Mouse (Mus musculus): ENCODE measurements around the gene Tspan14. TPM values are rescaled to one million over a fixed set of nuclear protein-coding genes. Genes with fewer than 3 reads are reported as not detected.
A peak's percentile ranks its signal among the peaks of the same experiment; 100 is the strongest.

The Tspan14 gene
- polyA plus RNA-seq, 1 experiment from 2014 or later = 43.4 TPM

DNA sequence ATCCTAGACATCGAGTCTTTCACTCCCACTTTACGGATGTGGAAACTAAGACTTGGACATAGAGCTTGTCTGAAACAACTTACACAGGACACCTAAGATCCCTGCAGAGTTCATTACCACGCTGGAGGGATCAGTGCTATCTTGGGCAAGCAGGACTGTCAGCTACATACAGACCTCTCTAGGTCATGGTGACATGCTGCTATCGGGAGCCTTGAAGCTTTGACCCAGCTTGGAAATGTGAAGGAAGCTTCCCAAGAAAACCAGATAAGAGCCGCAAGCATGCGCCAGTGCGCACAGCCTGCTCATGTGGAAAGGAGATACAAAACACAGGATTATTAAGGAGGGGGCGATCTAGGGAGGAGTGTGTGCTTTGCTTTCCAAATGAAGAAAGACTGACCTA lies 50.8 kb downstream of the Tspan14 start:
- Histone ChIP-seq H3K4me1 (ENCODE audit: control insufficient read depth in 2 of 2, insufficient read depth in 2 of 2, low read length in 2 of 2) (peaks cover 15 to 22% of the 10 kb centered on the region in 2 experiments), H3K9me3 (ENCODE audit: control insufficient read depth, low read length) (no peaks in the 10 kb centered on the region), H3K36me3 (ENCODE audit: control insufficient read depth, insufficient read depth, low read length) (peaks cover 36% of the 10 kb centered on the region), H3K4me2 (ENCODE audit: low read length) (no peak overlapping the region), H3K27ac (replicated peaks in 1 of 2; ENCODE audit: control insufficient read depth in 1 of 2, insufficient read depth in 1 of 2, low read depth in 2 of 2, low read length in 2 of 2) (no peak overlapping the region), H3K9ac (ENCODE audit: low read length) (no peak overlapping the region), H3K27me3 (ENCODE audit: control insufficient read depth, insufficient read depth, low read length) (no peaks in the 10 kb centered on the region), H3K4me3 (ENCODE audit: control insufficient read depth in 1 of 2, insufficient read depth in 1 of 2, low read depth in 1 of 2, low read length in 2 of 2) (no peak overlapping the region)
- no peak for ATAC-seq (ENCODE audit: insufficient number of reproducible peaks, insufficient read depth, low FRiP score, low read depth)
- WGBS = 46% methylated on average over 8 of the region's 8 CpGs

DNA sequence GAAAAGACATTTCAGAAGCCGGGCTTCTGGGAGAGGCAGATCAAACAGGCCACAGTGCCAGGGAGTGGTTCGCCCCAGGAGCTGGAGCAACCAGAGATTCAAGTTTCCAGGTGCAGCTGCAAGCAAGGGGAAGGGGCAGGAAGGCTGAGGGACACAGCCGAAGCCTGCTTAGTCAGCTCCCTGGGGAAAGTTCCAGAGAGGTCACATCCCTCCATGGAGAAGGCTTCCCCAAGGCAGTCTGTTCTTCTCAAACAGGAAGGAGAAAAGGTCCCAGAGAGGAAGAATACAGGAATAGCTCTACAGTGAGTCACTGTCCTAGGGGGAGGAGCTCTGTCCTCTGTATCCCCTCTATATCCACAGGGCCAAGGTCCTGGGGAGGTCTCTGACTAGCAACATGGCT lies 51.9 kb downstream of the Tspan14 start:
- 57% methylated on average over 3 of the region's 3 CpGs for WGBS
- no peaks in the 10 kb centered on the region for H3K27me3 ChIP-seq (ENCODE audit: control insufficient read depth, insufficient read depth, low read length)
- peak overlapping the region in 1 of 2 experiments; percentile 16; a peak in 1 of 4 replicates for H3K27ac ChIP-seq (replicated peaks in 1 of 2; ENCODE audit: control insufficient read depth in 1 of 2, insufficient read depth in 1 of 2, low read depth in 2 of 2, low read length in 2 of 2)
- H3K9me3 ChIP-seq (ENCODE audit: control insufficient read depth, low read length) = no peaks in the 10 kb centered on the region
- peaks cover 47% of the 10 kb centered on the region for H3K36me3 ChIP-seq (ENCODE audit: control insufficient read depth, insufficient read depth, low read length)
- H3K9ac ChIP-seq (ENCODE audit: low read length) = no peak overlapping the region
- ATAC-seq (ENCODE audit: insufficient number of reproducible peaks, insufficient read depth, low FRiP score, low read depth) = peak; percentile 68
- H3K4me3 ChIP-seq (ENCODE audit: control insufficient read depth in 1 of 2, insufficient read depth in 1 of 2, low read depth in 1 of 2, low read length in 2 of 2) = no peak overlapping the region
- peaks cover 15 to 22% of the 10 kb centered on the region in 2 experiments for H3K4me1 ChIP-seq (ENCODE audit: control insufficient read depth in 2 of 2, insufficient read depth in 2 of 2, low read length in 2 of 2)
- H3K4me2 ChIP-seq (ENCODE audit: low read length) = no peak overlapping the region

DNA sequence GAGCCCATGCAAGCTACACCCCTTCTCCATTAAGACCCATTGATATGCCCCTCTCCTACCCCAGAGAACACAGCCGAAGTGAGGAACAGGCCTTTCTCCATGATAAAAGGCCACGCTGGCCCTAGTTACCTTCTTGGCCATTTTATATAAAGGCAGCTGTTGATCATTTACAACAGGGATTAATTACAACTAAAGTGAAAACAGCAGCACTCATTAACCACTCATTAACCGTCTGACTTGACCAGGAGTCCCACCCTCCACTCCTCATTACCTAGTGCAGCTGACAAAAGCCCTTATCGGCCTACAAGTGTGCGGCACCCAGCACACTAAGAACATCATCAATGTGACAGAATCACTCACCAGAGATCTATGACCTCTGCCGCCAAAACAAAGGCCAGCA lies 52.9 kb downstream of the Tspan14 start:
- no peak for ATAC-seq (ENCODE audit: insufficient number of reproducible peaks, insufficient read depth, low FRiP score, low read depth)
- no peak overlapping the region for H3K4me2 ChIP-seq (ENCODE audit: low read length)
- H3K4me1 ChIP-seq (ENCODE audit: control insufficient read depth in 2 of 2, insufficient read depth in 2 of 2, low read length in 2 of 2) = peaks cover 15 to 18% of the 10 kb centered on the region in 2 experiments
- H3K4me3 ChIP-seq (ENCODE audit: control insufficient read depth in 1 of 2, insufficient read depth in 1 of 2, low read depth in 1 of 2, low read length in 2 of 2) = no peak overlapping the region
- 59% methylated on average over 6 of the region's 6 CpGs for WGBS
- no peaks in the 10 kb centered on the region for H3K9me3 ChIP-seq (ENCODE audit: control insufficient read depth, low read length)
- no peak overlapping the region for H3K9ac ChIP-seq (ENCODE audit: low read length)
- H3K27me3 ChIP-seq (ENCODE audit: control insufficient read depth, insufficient read depth, low read length) = no peaks in the 10 kb centered on the region
- no peak overlapping the region for H3K27ac ChIP-seq (replicated peaks in 1 of 2; ENCODE audit: control insufficient read depth in 1 of 2, insufficient read depth in 1 of 2, low read depth in 2 of 2, low read length in 2 of 2)
- peaks cover 57% of the 10 kb centered on the region for H3K36me3 ChIP-seq (ENCODE audit: control insufficient read depth, insufficient read depth, low read length)

DNA sequence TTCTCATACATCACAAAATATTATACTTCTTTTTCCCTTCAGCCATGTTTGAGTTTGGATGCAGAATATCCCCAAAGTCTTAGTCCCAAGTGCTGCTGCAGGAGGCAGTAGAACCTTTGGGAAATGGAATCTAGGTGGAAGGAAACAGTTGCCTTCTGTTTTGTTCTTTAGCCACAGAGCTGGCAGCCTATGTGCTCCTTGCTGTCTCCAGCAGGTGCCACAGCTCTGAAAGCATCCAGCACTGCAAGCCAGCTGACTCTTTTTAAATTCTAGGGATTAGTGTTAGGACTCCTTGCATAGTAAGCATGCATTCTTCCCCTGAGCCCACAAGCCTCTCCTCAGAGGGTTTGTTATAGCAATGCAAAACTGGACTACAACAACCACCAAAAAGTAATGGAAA lies 55.1 kb downstream of the Tspan14 start:
- no peak overlapping the region for H3K9ac ChIP-seq (ENCODE audit: low read length)
- ATAC-seq (ENCODE audit: insufficient number of reproducible peaks, insufficient read depth, low FRiP score, low read depth) = no peak
- no peak overlapping the region for H3K4me2 ChIP-seq (ENCODE audit: low read length)
- no peaks in the 10 kb centered on the region for H3K9me3 ChIP-seq (ENCODE audit: control insufficient read depth, low read length)
- H3K4me1 ChIP-seq (ENCODE audit: control insufficient read depth in 2 of 2, insufficient read depth in 2 of 2, low read length in 2 of 2) = peaks cover 19 to 21% of the 10 kb centered on the region in 2 experiments
- H3K36me3 ChIP-seq (ENCODE audit: control insufficient read depth, insufficient read depth, low read length) = peaks cover 78% of the 10 kb centered on the region
- H3K27ac ChIP-seq (replicated peaks in 1 of 2; ENCODE audit: control insufficient read depth in 1 of 2, insufficient read depth in 1 of 2, low read depth in 2 of 2, low read length in 2 of 2) = no peak overlapping the region
- no peak overlapping the region for H3K4me3 ChIP-seq (ENCODE audit: control insufficient read depth in 1 of 2, insufficient read depth in 1 of 2, low read depth in 1 of 2, low read length in 2 of 2)
- no peaks in the 10 kb centered on the region for H3K27me3 ChIP-seq (ENCODE audit: control insufficient read depth, insufficient read depth, low read length)

- Histone ChIP-seq H3K36me3 (ENCODE audit: control insufficient read depth, insufficient read depth, low read length) (peaks cover 70% of the 10 kb centered on the region), H3K4me3 (ENCODE audit: control insufficient read depth in 1 of 2, insufficient read depth in 1 of 2, low read depth in 1 of 2, low read length in 2 of 2) (no peak overlapping the region), H3K9ac (ENCODE audit: low read length) (no peak overlapping the region), H3K27me3 (ENCODE audit: control insufficient read depth, insufficient read depth, low read length) (no peaks in the 10 kb centered on the region), H3K4me1 (ENCODE audit: control insufficient read depth in 2 of 2, insufficient read depth in 2 of 2, low read length in 2 of 2) (peaks cover 5 to 12% of the 10 kb centered on the region in 2 experiments; a peak in 3 of 4 replicates), H3K4me2 (ENCODE audit: low read length) (no peak overlapping the region), H3K27ac (replicated peaks in 1 of 2; ENCODE audit: control insufficient read depth in 1 of 2, insufficient read depth in 1 of 2, low read depth in 2 of 2, low read length in 2 of 2) (no peak overlapping the region), H3K9me3 (ENCODE audit: control insufficient read depth, low read length) (no peaks in the 10 kb centered on the region)
- ATAC-seq (ENCODE audit: insufficient number of reproducible peaks, insufficient read depth, low FRiP score, low read depth) = no peak
- WGBS = 83% methylated on average over 9 of the region's 9 CpGs
These were observed 57.8 kb downstream of the Tspan14 start for GRCm38 (mm10) chr14:40908763-40909162.

DNA sequence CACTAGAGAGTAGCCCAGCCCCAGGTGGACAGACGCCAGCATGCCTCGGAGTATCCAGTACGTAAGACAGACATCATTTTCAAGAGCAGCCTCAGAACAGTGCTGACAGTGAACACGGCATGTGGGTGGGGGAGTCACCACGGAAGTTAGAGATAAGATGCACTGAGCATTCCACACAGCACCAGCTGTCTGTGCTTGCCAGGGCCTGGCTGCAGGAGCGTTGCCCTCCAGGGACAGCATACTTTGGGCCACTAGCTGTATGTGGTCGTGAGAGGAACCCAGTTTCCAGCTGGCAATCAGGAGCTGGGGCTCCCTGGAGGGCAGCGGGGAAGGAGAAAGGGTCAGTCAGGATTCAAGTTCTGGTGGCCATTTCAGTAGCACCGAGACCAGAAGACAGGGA lies 59.8 kb downstream of the Tspan14 start:
- Histone ChIP-seq H3K27me3 (ENCODE audit: control insufficient read depth, insufficient read depth, low read length) (no peaks in the 10 kb centered on the region), H3K4me2 (ENCODE audit: low read length) (peak overlapping the region; percentile 31; the same call in 1 of the 2 replicates), H3K4me3 (ENCODE audit: control insufficient read depth in 1 of 2, insufficient read depth in 1 of 2, low read depth in 1 of 2, low read length in 2 of 2) (no peak overlapping the region), H3K36me3 (ENCODE audit: control insufficient read depth, insufficient read depth, low read length) (peaks cover 56% of the 10 kb centered on the region), H3K9me3 (ENCODE audit: control insufficient read depth, low read length) (no peaks in the 10 kb centered on the region), H3K4me1 (ENCODE audit: control insufficient read depth in 2 of 2, insufficient read depth in 2 of 2, low read length in 2 of 2) (peaks cover 5 to 12% of the 10 kb centered on the region in 2 experiments; a peak in 3 of 4 replicates), H3K9ac (ENCODE audit: low read length) (peak overlapping the region; percentile 16; the same call in 1 of the 2 replicates), H3K27ac (replicated peaks in 1 of 2; ENCODE audit: control insufficient read depth in 1 of 2, insufficient read depth in 1 of 2, low read depth in 2 of 2, low read length in 2 of 2) (peak overlapping the region; percentile 25 to 37; a peak in 1 of 4 replicates)
- WGBS = 18% methylated on average over 9 of the region's 9 CpGs
- ATAC-seq (ENCODE audit: insufficient number of reproducible peaks, insufficient read depth, low FRiP score, low read depth) = peak; percentile 78

- Histone ChIP-seq H3K36me3 (ENCODE audit: control insufficient read depth, insufficient read depth, low read length) (peaks cover 46% of the 10 kb centered on the region), H3K4me2 (ENCODE audit: low read length) (no peak overlapping the region), H3K9me3 (ENCODE audit: control insufficient read depth, low read length) (no peaks in the 10 kb centered on the region), H3K4me3 (ENCODE audit: control insufficient read depth in 1 of 2, insufficient read depth in 1 of 2, low read depth in 1 of 2, low read length in 2 of 2) (no peak overlapping the region), H3K9ac (ENCODE audit: low read length) (no peak overlapping the region), H3K27ac (replicated peaks in 1 of 2; ENCODE audit: control insufficient read depth in 1 of 2, insufficient read depth in 1 of 2, low read depth in 2 of 2, low read length in 2 of 2) (no peak overlapping the region), H3K4me1 (ENCODE audit: control insufficient read depth in 2 of 2, insufficient read depth in 2 of 2, low read length in 2 of 2) (peaks cover 5 to 12% of the 10 kb centered on the region in 2 experiments; a peak in 3 of 4 replicates), H3K27me3 (ENCODE audit: control insufficient read depth, insufficient read depth, low read length) (no peaks in the 10 kb centered on the region)
- no peak for ATAC-seq (ENCODE audit: insufficient number of reproducible peaks, insufficient read depth, low FRiP score, low read depth)
- WGBS = 90% methylated on average over 8 of the region's 8 CpGs
These were observed 60.8 kb downstream of the Tspan14 start for GRCm38 (mm10) chr14:40905813-40906212.

Data from heart, embryonic 14.5 days (tissue).